Mouse (Mus musculus) C2C12 (cell line): Measurements from ENCODE around the gene Pacs1. TPM values are rescaled to one million over a fixed set of nuclear protein-coding genes. Genes with fewer than 3 reads are reported as not detected.
"Not testable (repeated sequence)": the region's sequence is repeated elsewhere in the genome, so short reads cannot be mapped to it uniquely, and the experiment has no call there.

ENCODE experiments used
- H3K27me3 ChIP-seq: one replicate; pipeline ENCODE4 v1.6.1; 2011; ENCODE audit not compliant: control insufficient read depth, insufficient read depth, insufficient read length
- H3K36me3 ChIP-seq: one replicate; pipeline ENCODE4 v1.6.1; 2011; ENCODE audit not compliant: control insufficient read depth, insufficient read depth
- H3K4me3 ChIP-seq: one replicate; pipeline ENCODE4 v1.5.1; 2011; ENCODE audit warnings: mild to moderate bottlenecking, control low read depth; ENCODE audit not compliant: poor library complexity, insufficient read depth, severe bottlenecking
- H3K79me2 ChIP-seq: one replicate; pipeline ENCODE4 v1.6.1; 2011; ENCODE audit not compliant: control insufficient read depth, insufficient read depth
- H3K79me3 ChIP-seq: one replicate; pipeline ENCODE4 v1.6.1; 2011; ENCODE audit warnings: low read depth, control low read depth
- H3ac ChIP-seq: one replicate; pipeline ENCODE3; 2011; ENCODE audit warnings: low read depth; ENCODE audit not compliant: control insufficient read depth, insufficient read length
- CEBPB ChIP-seq: IDR thresholded peaks from one replicate; pipeline ENCODE4 v1.6.1; 2011; ENCODE audit warnings: low read depth, mild to moderate bottlenecking, control low read depth, moderate library complexity
- CTCF ChIP-seq: IDR thresholded peaks from one replicate; pipeline ENCODE4 v1.5.1; 2011; ENCODE audit not compliant: control insufficient read depth, insufficient read depth, insufficient read length
- FOSL1 ChIP-seq: IDR thresholded peaks from one replicate; pipeline ENCODE4 v1.8.0; 2011; ENCODE audit warnings: mild to moderate bottlenecking, low read length; ENCODE audit not compliant: poor library complexity, insufficient read depth, severe bottlenecking
- MAX ChIP-seq: IDR thresholded peaks from one replicate; pipeline ENCODE4 v1.6.1; 2011; ENCODE audit warnings: mild to moderate bottlenecking, control low read depth
- MYOD1 ChIP-seq: IDR thresholded peaks from one replicate; pipeline ENCODE4 v1.6.1; 2011; ENCODE audit warnings: low read depth; ENCODE audit not compliant: control insufficient read depth, insufficient read length
- MYOG ChIP-seq: IDR thresholded peaks from one replicate; pipeline ENCODE4 v1.6.1; 2011; ENCODE audit not compliant: control insufficient read depth, insufficient read length; ENCODE audit errors: extremely low read depth
- USF1 ChIP-seq: IDR thresholded peaks from one replicate; pipeline ENCODE4 v1.6.1; 2011; ENCODE audit warnings: low read depth, mild to moderate bottlenecking, control low read depth, moderate library complexity
- polyA plus RNA-seq: library from polyadenylated mRNA; unstranded; fragments of >200 nt; fragmentation: generic; extraction: Trizol; gene quantifications from one replicate; pipeline ENCODE4 v1.2.1, GENCODE M21; 2012; ENCODE audit warnings: missing spikeins

Pacs1 gene
- polyA plus RNA-seq, 1 experiment, result 10.1 TPM

- no peak overlapping the region for H3ac ChIP-seq
- H3K4me3 ChIP-seq, result no peak overlapping the region
- no peak for TF ChIP-seq MYOG
- TF ChIP-seq MAX, result no peak
- no peak for TF ChIP-seq USF1
- TF ChIP-seq FOSL1, result no peak
- TF ChIP-seq CEBPB, result no peak
- no peak for TF ChIP-seq MYOD1
- no peak for TF ChIP-seq CTCF
- no peaks in the 10 kb centered on the region for H3K36me3 ChIP-seq
- no peaks in the 10 kb centered on the region for H3K27me3 ChIP-seq
- H3K79me3 ChIP-seq, result no peaks in the 10 kb centered on the region
- H3K79me2 ChIP-seq, result no peaks in the 10 kb centered on the region
Measured at GRCm38 (mm10) chr19:5232696-5233095, 40.2 kb downstream of the Pacs1 start.

GRCm38 (mm10) chr19:5230110-5230509 is 42.8 kb downstream of the Pacs1 start:
- Histone ChIP-seq H3K36me3 (no peaks in the 10 kb centered on the region), H3K79me2 (no peaks in the 10 kb centered on the region), H3K4me3 (no peak overlapping the region), H3K27me3 (no peaks in the 10 kb centered on the region), H3ac (no peak overlapping the region), H3K79me3 (no peaks in the 10 kb centered on the region)
- TF ChIP-seq MAX, result no peak
- TF ChIP-seq FOSL1, result no peak
- TF ChIP-seq CEBPB, result no peak
- no peak for TF ChIP-seq MYOG
- no peak for TF ChIP-seq CTCF
- TF ChIP-seq USF1, result no peak
- TF ChIP-seq MYOD1, result no peak

- TF ChIP-seq CEBPB (no peak), CTCF (no peak), USF1 (no peak), FOSL1 (no peak), MYOD1 (no peak), MAX (no peak), MYOG (no peak)
- H3K4me3 ChIP-seq, result no peak overlapping the region
- H3K36me3 ChIP-seq, result no peaks in the 10 kb centered on the region
- no peaks in the 10 kb centered on the region for H3K27me3 ChIP-seq
- H3K79me2 ChIP-seq, result no peaks in the 10 kb centered on the region
- H3K79me3 ChIP-seq, result no peaks in the 10 kb centered on the region
- H3ac ChIP-seq, result no peak overlapping the region
Measured at GRCm38 (mm10) chr19:5224624-5225023, 48.3 kb downstream of the Pacs1 start.

- H3K79me3 ChIP-seq, result no peaks in the 10 kb centered on the region
- no peaks in the 10 kb centered on the region for H3K36me3 ChIP-seq
- no peaks in the 10 kb centered on the region for H3K27me3 ChIP-seq
- TF ChIP-seq CEBPB (no peak), MAX (no peak), MYOG (no peak), FOSL1 (no peak), USF1 (no peak), MYOD1 (no peak), CTCF (no peak)
- no peak overlapping the region for H3ac ChIP-seq
- H3K4me3 ChIP-seq, result no peak overlapping the region
- no peaks in the 10 kb centered on the region for H3K79me2 ChIP-seq
Measured at GRCm38 (mm10) chr19:5224077-5224476, 48.8 kb downstream of the Pacs1 start.

GRCm38 (mm10) chr19:5221926-5222325 is 51.0 kb downstream of the Pacs1 start:
- no peaks in the 10 kb centered on the region for H3K79me2 ChIP-seq
- TF ChIP-seq CEBPB, result no peak
- TF ChIP-seq CTCF, result no peak
- TF ChIP-seq FOSL1, result no peak
- TF ChIP-seq MAX, result no peak
- TF ChIP-seq USF1, result no peak
- H3K36me3 ChIP-seq, result no peaks in the 10 kb centered on the region
- H3K4me3 ChIP-seq, result no peak overlapping the region
- H3K27me3 ChIP-seq, result no peaks in the 10 kb centered on the region
- H3ac ChIP-seq, result no peak overlapping the region
- no peaks in the 10 kb centered on the region for H3K79me3 ChIP-seq

GRCm38 (mm10) chr19:5221219-5221723 is 51.6 kb downstream of the Pacs1 start:
- not testable (repeated sequence) for H3K27me3 ChIP-seq, H3ac ChIP-seq, H3K79me2 ChIP-seq, H3K4me3 ChIP-seq, H3K79me3 ChIP-seq, H3K36me3 ChIP-seq
